Mouse (Mus musculus) intestine, postnatal 0 days (tissue): ENCODE measurements around the gene Nhlrc4. TPM values are rescaled to one million over a fixed set of nuclear protein-coding genes. Genes with fewer than 3 reads are reported as not detected.

Experiments
- ATAC-seq: fragments of 200-750 bp; cut with Nextera tagmentation; 2 replicates; pipeline ENCODE4 v1.8.0; 2017; ENCODE audit warnings: mild to moderate bottlenecking, moderate TSS enrichment, moderate library complexity
- H3K27ac ChIP-seq: fragments of 300-500 bp; sonication (generic); 2 replicates; pipeline ENCODE4 v1.5.1; 2014; ENCODE audit warnings: mild to moderate bottlenecking, low read depth, low read length, moderate library complexity
- H3K27me3 ChIP-seq: fragments of 300-500 bp; sonication (generic); replicated peaks from 2 replicates; pipeline ENCODE4 v1.6.1; 2014; ENCODE audit warnings: low read length, mixed read lengths; ENCODE audit not compliant: control insufficient read depth, insufficient read depth
- H3K36me3 ChIP-seq: fragments of 300-500 bp; sonication (generic); 2 replicates; pipeline ENCODE4 v1.6.1; 2014; ENCODE audit warnings: mild to moderate bottlenecking, moderate library complexity; ENCODE audit not compliant: control insufficient read depth, insufficient read depth
- H3K4me1 ChIP-seq: fragments of 300-500 bp; sonication (generic); replicated peaks from 2 replicates; pipeline ENCODE4 v1.6.1; 2014; ENCODE audit warnings: antibody characterized with exemption, low read length, mixed read lengths; ENCODE audit not compliant: control insufficient read depth, insufficient read depth
- H3K4me2 ChIP-seq: fragments of 300-500 bp; sonication (generic); replicated peaks from 2 replicates; pipeline ENCODE4 v1.6.1; 2014; ENCODE audit warnings: low read depth, mild to moderate bottlenecking, moderate library complexity
- H3K4me3 ChIP-seq: fragments of 300-500 bp; sonication (generic); 2 replicates; pipeline ENCODE4 v1.5.1; 2014; ENCODE audit warnings: low read depth, low read length
- H3K9ac ChIP-seq: fragments of 300-500 bp; sonication (generic); 2 replicates; pipeline ENCODE4 v1.6.1; 2014; ENCODE audit warnings: mild to moderate bottlenecking, low read depth, low read length
- H3K9me3 ChIP-seq: fragments of 300-500 bp; sonication (generic); 2 replicates; pipeline ENCODE4 v1.6.1; 2016; ENCODE audit warnings: mixed run types; ENCODE audit not compliant: control insufficient read depth
- CTCF ChIP-seq: sonication (generic); IDR thresholded peaks from 2 replicates; pipeline ENCODE4 v1.5.1; 2016; ENCODE audit warnings: low read depth, mild to moderate bottlenecking, control low read depth, antibody characterized with exemption, moderate library complexity
- WGBS: fragments of 180-500 bp; shearing (Covaris S2); extraction: QIAGEN DNeasy Blood & Tissue Kit; methylation state at CpG from one replicate; pipeline ENCODE4 v1.1.7; 2014; 5-methylcytosine and 5-hydroxymethylcytosine counted together
- polyA plus RNA-seq: library from polyadenylated mRNA; unstranded; fragments of >200 nt; fragmentation: Nextera tagmentation; extraction: Ambion mirVana; gene quantifications from 2 replicates; pipeline ENCODE4 v1.2.1, GENCODE M21; 2015

Nhlrc4 gene
- polyA plus RNA-seq, 1 experiment from 2014 or later = not detected

GRCm38 (mm10) chr17:25949981-25950380 is 5.2 kb upstream of the Nhlrc4 start:
- no peak for TF ChIP-seq CTCF
- Histone ChIP-seq H3K36me3 (no peaks in the 10 kb centered on the region; the same call in 1 of the 2 replicates), H3K27me3 (peaks cover 38% of the 10 kb centered on the region), H3K4me1 (no peaks in the 10 kb centered on the region), H3K27ac (no peak overlapping the region), H3K4me2 (no peak overlapping the region), H3K4me3 (no peak overlapping the region), H3K9me3 (no peaks in the 10 kb centered on the region), H3K9ac (no peak overlapping the region)
- ATAC-seq = no peak
- 75% methylated on average over 5 of the region's 5 CpGs for WGBS

GRCm38 (mm10) chr17:25948051-25948450 is 3.3 kb upstream of the Nhlrc4 start:
- H3K9ac ChIP-seq = no peak overlapping the region
- no peaks in the 10 kb centered on the region; the same call in 1 of the 2 replicates for H3K36me3 ChIP-seq
- H3K4me2 ChIP-seq = no peak overlapping the region
- H3K4me3 ChIP-seq = no peak overlapping the region
- peaks cover 33% of the 10 kb centered on the region for H3K27me3 ChIP-seq
- no peaks in the 10 kb centered on the region for H3K4me1 ChIP-seq
- 76% methylated on average over 8 of the region's 8 CpGs for WGBS
- H3K27ac ChIP-seq = no peak overlapping the region
- TF ChIP-seq CTCF = no peak
- no peaks in the 10 kb centered on the region for H3K9me3 ChIP-seq
- ATAC-seq = no peak

GRCm38 (mm10) chr17:25947576-25947975 is 2.8 kb upstream of the Nhlrc4 start:
- H3K9me3 ChIP-seq = no peaks in the 10 kb centered on the region
- H3K27ac ChIP-seq = no peak overlapping the region
- no peak for ATAC-seq
- H3K4me2 ChIP-seq = no peak overlapping the region
- no peak overlapping the region for H3K9ac ChIP-seq
- H3K27me3 ChIP-seq = peaks cover 28% of the 10 kb centered on the region
- WGBS = 94% methylated on average over 4 of the region's 4 CpGs
- no peak overlapping the region for H3K4me3 ChIP-seq
- TF ChIP-seq CTCF = no peak
- H3K4me1 ChIP-seq = no peaks in the 10 kb centered on the region
- no peaks in the 10 kb centered on the region; the same call in 1 of the 2 replicates for H3K36me3 ChIP-seq

GRCm38 (mm10) chr17:25946891-25947290 is 2.1 kb upstream of the Nhlrc4 start:
- no peak overlapping the region for H3K4me2 ChIP-seq
- H3K27ac ChIP-seq = no peak overlapping the region
- no peak overlapping the region for H3K4me3 ChIP-seq
- H3K9ac ChIP-seq = no peak overlapping the region
- H3K4me1 ChIP-seq = no peaks in the 10 kb centered on the region
- H3K27me3 ChIP-seq = peaks cover 21% of the 10 kb centered on the region
- ATAC-seq = no peak
- WGBS = 75% methylated on average over 8 of the region's 8 CpGs
- no peak for TF ChIP-seq CTCF
- H3K9me3 ChIP-seq = no peaks in the 10 kb centered on the region
- H3K36me3 ChIP-seq = no peaks in the 10 kb centered on the region; the same call in 1 of the 2 replicates

DNA sequence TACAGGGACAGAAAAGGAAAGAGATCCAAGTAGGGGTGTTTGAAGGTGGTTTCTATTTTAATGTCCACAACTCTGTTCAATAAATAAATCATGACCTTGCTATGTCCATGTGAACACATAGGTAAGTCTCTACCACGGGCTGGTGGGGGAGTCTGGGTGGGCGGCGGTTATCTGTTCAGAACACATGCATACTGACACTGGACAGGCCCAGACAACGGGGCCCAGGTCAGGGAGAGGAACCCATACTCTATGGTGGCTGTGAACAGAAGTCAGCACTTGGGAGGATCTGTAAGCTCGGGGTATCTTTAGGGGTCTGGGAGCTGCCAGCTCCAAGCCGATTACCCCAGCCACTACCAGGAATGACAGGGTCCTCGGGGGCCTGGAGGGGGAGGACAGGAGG is 1.6 kb upstream of the Nhlrc4 start:
- WGBS = 72% methylated on average over 7 of the region's 7 CpGs
- no peak overlapping the region for H3K4me2 ChIP-seq
- no peak for ATAC-seq
- H3K27ac ChIP-seq = no peak overlapping the region
- no peaks in the 10 kb centered on the region; the same call in 1 of the 2 replicates for H3K36me3 ChIP-seq
- peaks cover 16% of the 10 kb centered on the region for H3K27me3 ChIP-seq
- no peak overlapping the region for H3K4me3 ChIP-seq
- TF ChIP-seq CTCF = no peak
- no peaks in the 10 kb centered on the region for H3K4me1 ChIP-seq
- H3K9ac ChIP-seq = no peak overlapping the region
- H3K9me3 ChIP-seq = no peaks in the 10 kb centered on the region

DNA sequence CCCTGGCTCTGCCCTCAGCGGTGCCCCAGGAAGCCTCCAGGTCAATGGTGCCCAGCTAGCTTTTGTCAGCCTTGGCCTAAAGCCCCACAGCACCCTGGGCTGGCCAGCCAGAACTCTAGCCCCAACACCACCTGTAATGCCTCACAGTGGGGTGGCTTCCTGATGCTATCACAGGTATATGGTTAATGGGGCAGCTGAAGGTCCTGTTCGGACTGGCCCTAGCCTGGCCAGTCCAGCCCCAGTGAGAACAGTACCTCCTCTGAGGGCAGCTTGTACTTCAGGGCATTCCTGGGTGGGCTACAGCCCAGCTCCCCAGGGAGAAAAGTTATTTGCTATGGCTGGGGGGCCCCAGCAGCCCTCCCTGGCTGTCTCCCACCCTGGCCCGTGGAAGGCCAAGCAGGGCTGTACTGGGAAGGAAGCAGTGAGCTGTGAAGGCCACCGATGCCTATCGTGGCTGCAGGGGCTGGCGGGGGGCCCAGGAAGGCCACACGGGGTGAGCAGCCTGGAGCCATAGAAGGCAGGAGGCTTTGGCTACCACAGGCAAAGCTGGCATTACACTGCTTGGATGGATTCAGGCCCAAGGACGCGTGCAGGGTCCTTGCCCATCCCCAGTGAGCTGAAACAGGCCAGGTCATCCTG is 875 bp upstream of the Nhlrc4 start:
- 78% methylated on average over 9 of the region's 9 CpGs for whole genome bisulfite sequencing
- Histone ChIP-seq H3K27ac (no peak overlapping the region), H3K9ac (no peak overlapping the region), H3K4me1 (no peaks in the 10 kb centered on the region; the same call in 1 of the 2 replicates), H3K27me3 (peaks cover 9% of the 10 kb centered on the region), H3K9me3 (no peaks in the 10 kb centered on the region), H3K4me3 (no peak overlapping the region), H3K36me3 (no peaks in the 10 kb centered on the region; the same call in 1 of the 2 replicates), H3K4me2 (no peak overlapping the region)
- TF ChIP-seq CTCF = no peak
- ATAC-seq = no peak
